Mouse (Mus musculus) midbrain, embryonic 15.5 days (tissue): Measurements from ENCODE around the gene Vmn2r85. TPM values are rescaled to one million over a fixed set of nuclear protein-coding genes. Genes with fewer than 3 reads are reported as not detected.
"Not testable (repeated sequence)": the region's sequence is repeated elsewhere in the genome, so short reads cannot be mapped to it uniquely, and the experiment has no call there.

Experiments used
- ATAC-seq: fragments of 200-750 bp; cut with Nextera tagmentation; replicated peaks from 2 replicates; pipeline ENCODE4 v1.8.0; 2017; ENCODE audit warnings: moderate TSS enrichment
- H3K27ac ChIP-seq: fragments of 300-500 bp; sonication (generic); 2 replicates; pipeline ENCODE4 v1.5.1; 2015; ENCODE audit warnings: mild to moderate bottlenecking, inconsistent platforms
- H3K27me3 ChIP-seq: fragments of 300-500 bp; sonication (generic); replicated peaks from 2 replicates; pipeline ENCODE4 v1.6.1; 2015; ENCODE audit warnings: inconsistent platforms
- H3K36me3 ChIP-seq: fragments of 300-500 bp; sonication (generic); replicated peaks from 2 replicates; pipeline ENCODE4 v1.6.1; 2015; ENCODE audit warnings: inconsistent platforms
- H3K4me1 ChIP-seq: fragments of 300-500 bp; sonication (generic); 2 replicates; pipeline ENCODE4 v1.6.1; 2015; ENCODE audit warnings: inconsistent platforms
- H3K4me2 ChIP-seq: fragments of 300-500 bp; sonication (generic); 2 replicates; pipeline ENCODE4 v1.6.1; 2015; ENCODE audit warnings: inconsistent platforms, mild to moderate bottlenecking, moderate library complexity
- H3K4me3 ChIP-seq: fragments of 300-500 bp; sonication (generic); 2 replicates; pipeline ENCODE4 v1.5.1; 2015; ENCODE audit warnings: mild to moderate bottlenecking, inconsistent platforms
- H3K9ac ChIP-seq: fragments of 300-500 bp; sonication (generic); 2 replicates; pipeline ENCODE4 v1.6.1; 2015; ENCODE audit warnings: mild to moderate bottlenecking, inconsistent platforms
- H3K9me3 ChIP-seq: fragments of 300-500 bp; sonication (generic); 2 replicates; pipeline ENCODE4 v1.6.1; 2016; ENCODE audit warnings: inconsistent platforms
- WGBS: fragments of 180-500 bp; shearing (Covaris S2); methylation state at CpG from one replicate; pipeline ENCODE4 v1.1.7; 2015; ENCODE audit warnings: mixed read lengths; 5-methylcytosine and 5-hydroxymethylcytosine counted together
- polyA plus RNA-seq: library from polyadenylated mRNA; unstranded; fragments of >200 nt; fragmentation: Nextera tagmentation; extraction: Ambion mirVana; gene quantifications from 2 replicates; pipeline ENCODE4 v1.2.1, GENCODE M21; 2015

Vmn2r85 gene
- polyA plus RNA-seq: not detected in 2 replicates

GRCm38 (mm10) chr10:130429603-130430002 is at the start of gene Vmn2r85:
Gene Vmn2r85, minus strand, starts transcription at chr10:130429703.
- not testable (repeated sequence) for H3K36me3 ChIP-seq, H3K9me3 ChIP-seq, H3K9ac ChIP-seq, H3K4me2 ChIP-seq, ATAC-seq, H3K4me3 ChIP-seq, H3K27me3 ChIP-seq, H3K27ac ChIP-seq, H3K4me1 ChIP-seq

- H3K36me3 ChIP-seq: no peaks in the 10 kb centered on the region
- peak overlapping the region; percentile 72 for H3K9ac ChIP-seq
- H3K4me3 ChIP-seq: peak overlapping the region; percentile 62
- ATAC-seq: peak; percentile 99
- H3K27me3 ChIP-seq: no peaks in the 10 kb centered on the region
- peak overlapping the region; percentile 93 for H3K4me2 ChIP-seq
- WGBS: 11% methylated on average over 36 of the region's 36 CpGs
- H3K27ac ChIP-seq: peak overlapping the region; percentile 52; the same call in 1 of the 2 replicates
- H3K9me3 ChIP-seq: no peaks in the 10 kb centered on the region
- no peaks in the 10 kb centered on the region for H3K4me1 ChIP-seq
Observed at GRCm38 (mm10) chr10:130470311-130470760, 40.8 kb upstream of the Vmn2r85 start.

DNA sequence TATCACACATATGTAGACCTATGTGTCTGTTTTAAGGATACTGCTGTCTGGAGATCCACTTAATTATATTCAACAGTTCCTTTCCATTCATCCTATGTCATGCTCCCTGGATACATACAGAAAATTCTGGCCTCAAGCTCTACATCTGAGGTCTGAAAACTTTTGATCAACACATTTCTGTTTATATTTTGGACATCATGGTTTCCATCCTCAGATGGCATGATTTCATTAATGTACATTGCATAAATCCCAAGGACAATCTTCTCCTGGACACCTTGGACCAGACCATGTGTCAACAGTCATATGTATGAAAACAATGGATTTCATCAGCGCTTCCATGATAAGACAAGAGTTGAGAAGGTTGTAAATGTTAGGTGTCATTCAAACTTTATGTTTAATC is 26.4 kb upstream of the Vmn2r85 start, which contains the start of gene Vmn2r86:
TSS of gene Vmn2r86 (minus strand) at position 101 of the 400 bp plus-strand sequence.
- H3K9me3 ChIP-seq, H3K9ac ChIP-seq, H3K27me3 ChIP-seq, ATAC-seq, H3K36me3 ChIP-seq, H3K4me1 ChIP-seq, H3K4me2 ChIP-seq, H3K4me3 ChIP-seq, H3K27ac ChIP-seq: not testable (repeated sequence)
- WGBS: 86% methylated on average over 1 of the region's 1 CpGs

- Histone ChIP-seq H3K4me1 (no peaks in the 10 kb centered on the region), H3K9ac (no peak overlapping the region), H3K4me3 (no peak overlapping the region), H3K36me3 (no peaks in the 10 kb centered on the region), H3K4me2 (no peak overlapping the region), H3K27ac (no peak overlapping the region), H3K9me3 (no peaks in the 10 kb centered on the region), H3K27me3 (no peaks in the 10 kb centered on the region)
- WGBS: 94% methylated on average over 21 of the region's 21 CpGs
- ATAC-seq: no peak
Observed at GRCm38 (mm10) chr10:130444776-130445175, 15.3 kb upstream of the Vmn2r85 start.

GRCm38 (mm10) chr10:130434185-130434898 is 4.8 kb upstream of the Vmn2r85 start:
- H3K27ac ChIP-seq, H3K4me3 ChIP-seq, H3K27me3 ChIP-seq, ATAC-seq, H3K9me3 ChIP-seq, H3K4me2 ChIP-seq, H3K9ac ChIP-seq, H3K4me1 ChIP-seq, H3K36me3 ChIP-seq: not testable (repeated sequence)
- 88% methylated on average over 11 of the region's 11 CpGs for WGBS

DNA sequence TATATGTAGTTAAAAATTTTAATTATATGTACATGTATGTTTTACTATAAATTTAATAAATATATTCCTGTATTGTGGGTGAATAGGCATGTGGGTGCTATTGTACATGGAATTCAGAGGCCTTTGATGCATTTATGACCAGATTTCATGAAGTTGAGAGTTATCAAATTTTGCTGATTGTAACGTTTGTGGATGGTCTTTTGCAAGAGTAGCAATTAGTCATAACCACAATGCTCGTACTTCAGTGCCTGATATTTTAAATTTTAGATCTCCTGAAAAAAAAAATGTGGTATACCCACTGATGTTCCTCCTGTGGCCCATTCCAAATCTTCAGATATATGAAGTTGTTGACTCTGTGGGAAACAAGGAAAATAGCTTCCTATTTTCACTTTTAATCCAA is 7.1 kb downstream of the Vmn2r85 start:
- not testable (repeated sequence) for H3K4me2 ChIP-seq, H3K27ac ChIP-seq, H3K9me3 ChIP-seq, ATAC-seq, H3K9ac ChIP-seq, H3K27me3 ChIP-seq, H3K4me3 ChIP-seq, H3K36me3 ChIP-seq, H3K4me1 ChIP-seq
- WGBS: 85% methylated on average over 2 of the region's 2 CpGs

- WGBS: 72% methylated on average over 3 of the region's 3 CpGs
- no peaks in the 10 kb centered on the region for H3K9me3 ChIP-seq
- no peaks in the 10 kb centered on the region for H3K36me3 ChIP-seq
- H3K27ac ChIP-seq: no peak overlapping the region
- H3K4me2 ChIP-seq: no peak overlapping the region
- no peaks in the 10 kb centered on the region for H3K4me1 ChIP-seq
- H3K27me3 ChIP-seq: no peaks in the 10 kb centered on the region
- no peak overlapping the region for H3K9ac ChIP-seq
- no peak overlapping the region for H3K4me3 ChIP-seq
- no peak for ATAC-seq
Observed at GRCm38 (mm10) chr10:130420401-130420800, 9.1 kb downstream of the Vmn2r85 start.

DNA sequence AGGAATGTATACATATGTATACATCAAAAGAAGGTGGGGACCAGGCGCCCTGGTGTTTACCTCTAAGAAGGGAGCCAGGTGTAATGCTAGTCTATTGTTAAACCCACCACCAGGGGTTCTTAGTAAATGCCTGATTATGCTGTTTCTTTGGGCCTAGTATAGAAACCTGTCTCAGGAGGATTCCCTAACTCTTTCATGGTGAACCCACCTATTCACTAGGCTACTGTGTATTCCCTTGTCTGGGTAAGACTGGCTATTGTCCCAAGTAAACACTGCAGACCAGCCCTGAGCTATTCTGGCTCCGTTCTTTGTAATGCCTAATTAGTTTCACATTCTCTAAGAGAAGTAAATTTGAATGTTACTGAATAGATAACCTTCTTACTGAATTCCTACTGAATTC is 9.5 kb downstream of the Vmn2r85 start:
- H3K9me3 ChIP-seq, H3K4me2 ChIP-seq, H3K9ac ChIP-seq, ATAC-seq, H3K27ac ChIP-seq, H3K27me3 ChIP-seq, H3K4me1 ChIP-seq, H3K4me3 ChIP-seq, H3K36me3 ChIP-seq: not testable (repeated sequence)
- 48% methylated on average over 2 of the region's 2 CpGs for WGBS

DNA sequence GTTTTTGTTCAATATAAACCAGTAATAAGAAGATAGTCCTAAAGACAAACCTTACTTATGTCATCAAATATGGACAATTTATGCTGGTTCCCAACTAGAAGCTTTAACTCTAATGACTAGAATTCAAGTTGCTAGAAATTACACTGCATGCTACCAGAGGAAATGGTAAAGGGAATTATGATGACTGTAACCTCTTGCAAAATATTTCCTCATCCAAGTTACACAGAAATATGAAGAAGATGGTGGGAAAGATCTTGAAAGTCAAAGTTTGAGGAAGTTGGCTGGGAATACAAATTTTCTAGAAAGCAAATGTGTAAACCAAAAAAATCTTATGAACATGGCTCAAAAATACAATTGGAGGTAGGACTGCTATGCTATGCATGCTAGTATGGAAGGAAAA is 13.2 kb downstream of the Vmn2r85 start:
- not testable (repeated sequence) for H3K9me3 ChIP-seq, H3K4me3 ChIP-seq, H3K27ac ChIP-seq, H3K36me3 ChIP-seq, H3K9ac ChIP-seq, ATAC-seq, H3K27me3 ChIP-seq, H3K4me1 ChIP-seq, H3K4me2 ChIP-seq

- not testable (repeated sequence) for ATAC-seq, H3K4me2 ChIP-seq, H3K4me3 ChIP-seq, H3K27me3 ChIP-seq, H3K36me3 ChIP-seq, H3K9ac ChIP-seq, H3K4me1 ChIP-seq, H3K27ac ChIP-seq, H3K9me3 ChIP-seq
- 77% methylated on average over 30 of the region's 35 CpGs for WGBS
Observed at GRCm38 (mm10) chr10:130412167-130412698, 17.3 kb downstream of the Vmn2r85 start.

DNA sequence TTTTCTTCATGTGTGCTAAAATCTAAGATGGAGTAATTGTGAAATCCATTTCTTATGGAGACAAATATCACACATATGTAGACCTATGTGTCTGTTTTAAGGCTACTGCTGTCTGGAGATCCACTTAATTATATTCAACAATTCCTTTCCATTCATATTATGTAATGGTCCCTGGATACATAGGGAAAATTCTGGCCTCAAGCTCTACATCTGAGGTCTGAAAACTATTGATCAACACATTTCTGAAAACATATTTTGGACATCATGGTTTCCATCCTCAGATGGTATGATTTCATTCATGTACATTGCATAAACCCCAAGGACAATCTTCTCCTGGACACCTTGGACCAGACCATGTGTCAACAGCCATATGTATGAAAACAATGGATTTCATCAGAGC is 35.3 kb downstream of the Vmn2r85 start, which contains the start of gene Vmn2r84:
TSS of gene Vmn2r84 (minus strand) at position 101 of the 400 bp plus-strand sequence.
- no peak within 1 kb of the TSS for H3K9ac ChIP-seq
- no peaks in the 10 kb centered on the region for H3K27me3 ChIP-seq
- no peaks in the 10 kb centered on the region for H3K36me3 ChIP-seq
- H3K4me2 ChIP-seq: no peak within 1 kb of the TSS
- H3K9me3 ChIP-seq: no peaks in the 10 kb centered on the region
- no peak within 1 kb of the TSS for H3K4me3 ChIP-seq
- H3K4me1 ChIP-seq: no peaks in the 10 kb centered on the region
- no peak within 1 kb of the TSS for H3K27ac ChIP-seq
- ATAC-seq: no peak

- H3K9ac ChIP-seq: no peak overlapping the region
- H3K36me3 ChIP-seq: no peaks in the 10 kb centered on the region
- no peak overlapping the region for H3K27ac ChIP-seq
- WGBS: 92% methylated on average over 2 of the region's 2 CpGs
- no peak for ATAC-seq
- H3K9me3 ChIP-seq: no peaks in the 10 kb centered on the region
- H3K4me2 ChIP-seq: no peak overlapping the region
- H3K4me1 ChIP-seq: no peaks in the 10 kb centered on the region
- no peak overlapping the region for H3K4me3 ChIP-seq
- H3K27me3 ChIP-seq: no peaks in the 10 kb centered on the region
Observed at GRCm38 (mm10) chr10:130375145-130375544, 54.4 kb downstream of the Vmn2r85 start.
